Mouse (Mus musculus) thymus, adult 2 months (tissue): ENCODE results near the gene Plekhg3.

Experiments
- CTCF ChIP-seq: fragments of 200-500 bp; IDR thresholded peaks from 2 replicates; pipeline ENCODE4 v1.5.1; 2012; ENCODE audit warnings: mild to moderate bottlenecking, control low read depth, low read length, moderate library complexity, borderline replicate concordance; ENCODE audit not compliant: control insufficient read depth, poor library complexity, insufficient read depth; ENCODE audit errors: extremely low read depth
- POLR2A ChIP-seq: fragments of 200-500 bp; IDR thresholded peaks from 2 replicates; pipeline ENCODE4 v1.6.1; 2012; ENCODE audit warnings: mild to moderate bottlenecking, low read length, control low read depth, moderate library complexity; ENCODE audit not compliant: control insufficient read depth, poor library complexity, insufficient read depth; ENCODE audit errors: extremely low read depth

GRCm38 (mm10) chr12:76594556-76594955 lies 63.9 kb downstream of the Plekhg3 start:
- TF ChIP-seq POLR2A (no peak), CTCF (no peak)
